Mouse (Mus musculus) liver, embryonic 16.5 days (tissue): ENCODE data around the gene BC025920. TPM values are rescaled to one million over a fixed set of nuclear protein-coding genes. Genes with fewer than 3 reads are reported as not detected.

ENCODE experiments used
- ATAC-seq: fragments of 200-750 bp; cut with Nextera tagmentation; 2 replicates; pipeline ENCODE4 v1.8.0; 2017; ENCODE audit warnings: low read depth, mild to moderate bottlenecking, moderate number of reproducible peaks, moderate library complexity
- H3K27ac ChIP-seq: fragments of 300-500 bp; sonication (generic); 2 replicates; pipeline ENCODE4 v1.5.1; 2014; ENCODE audit warnings: mild to moderate bottlenecking, low read length
- H3K27me3 ChIP-seq: fragments of 300-500 bp; sonication (generic); 2 replicates; pipeline ENCODE4 v1.6.1; 2014; ENCODE audit warnings: low read depth, low read length, mixed read lengths; ENCODE audit not compliant: control insufficient read depth, insufficient read depth
- H3K36me3 ChIP-seq: fragments of 300-500 bp; sonication (generic); 2 replicates; pipeline ENCODE4 v1.6.1; 2014; ENCODE audit warnings: mild to moderate bottlenecking; ENCODE audit not compliant: control insufficient read depth, insufficient read depth
- H3K4me1 ChIP-seq: fragments of 300-500 bp; sonication (generic); 2 replicates; pipeline ENCODE4 v1.6.1; 2014; ENCODE audit warnings: low read depth, low read length, mixed read lengths; ENCODE audit not compliant: control insufficient read depth
- H3K4me2 ChIP-seq: fragments of 300-500 bp; sonication (generic); 2 replicates; pipeline ENCODE4 v1.6.1; 2014; ENCODE audit warnings: low read depth, low read length, mixed read lengths
- H3K4me3 ChIP-seq: fragments of 300-500 bp; sonication (generic); 2 replicates; pipeline ENCODE4 v1.5.1; 2014; ENCODE audit warnings: low read depth, mild to moderate bottlenecking, low read length
- H3K9ac ChIP-seq: fragments of 300-500 bp; sonication (generic); 2 replicates; pipeline ENCODE4 v1.6.1; 2014; ENCODE audit warnings: low read depth, low read length
- H3K9me3 ChIP-seq: fragments of 300-500 bp; sonication (generic); replicated peaks from 2 replicates; pipeline ENCODE4 v1.6.1; 2016; ENCODE audit warnings: low read length; ENCODE audit not compliant: control insufficient read depth
- whole genome bisulfite sequencing: fragments of 180-500 bp; shearing (Covaris S2); extraction: QIAGEN DNeasy Blood & Tissue Kit; methylation state at CpG from one replicate; pipeline ENCODE4 v1.1.7; 2014; ENCODE audit not compliant: insufficient replicate concordance; 5-methylcytosine and 5-hydroxymethylcytosine counted together
- polyA plus RNA-seq: library from polyadenylated mRNA; unstranded; fragments of >200 nt; fragmentation: Nextera tagmentation; extraction: Ambion mirVana; gene quantifications from 2 replicates; pipeline ENCODE4 v1.2.1, GENCODE M21; 2015

BC025920 gene
- polyA plus RNA-seq, result 0.35 and 0.36 TPM in 2 replicates

GRCm38 (mm10) chr10:81605974-81606751 lies at the start of gene BC025920:
BC025920 (plus strand) TSS chr10:81606270.
- H3K36me3 ChIP-seq, result no peaks in the 10 kb centered on the region
- peak within 1 kb of the TSS; percentile 86 for H3K4me2 ChIP-seq
- H3K4me1 ChIP-seq, result peaks cover 37% of the 10 kb centered on the region
- no peaks in the 10 kb centered on the region for H3K9me3 ChIP-seq
- peak within 1 kb of the TSS; percentile 78 for H3K4me3 ChIP-seq
- 2% methylated on average over 39 of the region's 39 CpGs for WGBS
- peak within 1 kb of the TSS; percentile 93 for H3K27ac ChIP-seq
- ATAC-seq, result peak; percentile 93
- H3K9ac ChIP-seq, result peak within 1 kb of the TSS; percentile 72
- H3K27me3 ChIP-seq, result no peaks in the 10 kb centered on the region

DNA sequence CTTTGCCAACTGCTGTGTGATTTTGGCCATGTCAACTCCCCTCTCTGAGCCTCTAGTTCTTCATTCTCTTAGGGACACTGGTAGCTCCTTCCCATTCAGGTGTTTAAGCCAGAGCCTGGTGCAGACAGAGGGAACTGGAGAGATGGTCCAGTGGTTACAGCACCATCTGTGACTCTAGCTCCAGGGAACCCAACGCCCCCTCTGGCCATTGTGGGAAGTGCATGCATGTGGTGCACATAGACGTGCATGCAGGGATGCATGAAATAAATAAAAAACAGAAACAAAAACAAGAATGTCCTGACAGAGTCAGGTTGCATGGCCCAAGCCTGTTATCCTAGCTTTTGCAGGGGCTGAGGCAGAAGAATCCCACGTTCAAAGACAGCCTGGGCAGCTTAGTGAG lies 49.8 kb upstream of the BC025920 start:
- H3K27me3 ChIP-seq, result no peaks in the 10 kb centered on the region
- no peak overlapping the region for H3K27ac ChIP-seq
- no peaks in the 10 kb centered on the region for H3K9me3 ChIP-seq
- H3K9ac ChIP-seq, result no peak overlapping the region
- no peaks in the 10 kb centered on the region for H3K36me3 ChIP-seq
- H3K4me1 ChIP-seq, result peaks cover 25% of the 10 kb centered on the region
- no peak overlapping the region for H3K4me2 ChIP-seq
- WGBS, result 60% methylated on average over 3 of the region's 3 CpGs
- H3K4me3 ChIP-seq, result no peak overlapping the region
- ATAC-seq, result no peak

DNA sequence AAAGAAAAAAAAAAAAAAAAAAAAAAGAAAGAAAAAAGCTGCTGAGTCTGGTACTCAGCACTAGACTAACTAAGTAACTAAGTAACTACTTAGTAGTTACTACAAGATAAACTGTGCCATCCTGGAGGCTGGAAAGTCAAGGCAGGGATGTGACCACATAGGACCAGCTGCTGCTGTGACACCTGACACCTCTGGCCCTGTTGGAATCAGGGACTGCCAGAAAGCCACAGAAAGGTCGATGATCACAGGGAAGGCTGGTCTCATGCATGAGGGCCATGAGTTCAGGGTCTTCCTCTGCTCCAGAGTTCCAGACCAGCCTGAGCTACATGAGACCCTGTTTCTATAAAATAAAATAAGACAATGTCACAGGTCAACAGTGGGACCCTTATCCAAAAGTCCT lies 48.6 kb upstream of the BC025920 start:
- Histone ChIP-seq H3K27ac (no peak overlapping the region), H3K4me1 (peaks cover 27% of the 10 kb centered on the region), H3K4me3 (no peak overlapping the region), H3K27me3 (no peaks in the 10 kb centered on the region), H3K4me2 (no peak overlapping the region), H3K9ac (no peak overlapping the region), H3K36me3 (no peaks in the 10 kb centered on the region), H3K9me3 (no peaks in the 10 kb centered on the region)
- no peak for ATAC-seq
- WGBS, result 56% methylated on average over 1 of the region's 1 CpGs

- Histone ChIP-seq H3K4me3 (peak within 1 kb of the TSS; percentile 79), H3K4me2 (peak within 1 kb of the TSS; percentile 80), H3K4me1 (peaks cover 43% of the 10 kb centered on the region), H3K9me3 (no peaks in the 10 kb centered on the region), H3K36me3 (no peaks in the 10 kb centered on the region; the same call in 1 of the 2 replicates), H3K27ac (peak within 1 kb of the TSS; percentile 87), H3K27me3 (no peaks in the 10 kb centered on the region), H3K9ac (peak within 1 kb of the TSS; percentile 88)
- peak; percentile 76 for ATAC-seq
- WGBS, result 0% methylated on average over 44 of the region's 53 CpGs
These were observed 46.9 kb upstream of the BC025920 start, which contains the start of gene Aes for GRCm38 (mm10) chr10:81559163-81559626. Aes (plus strand) TSS chr10:81559488.

DNA sequence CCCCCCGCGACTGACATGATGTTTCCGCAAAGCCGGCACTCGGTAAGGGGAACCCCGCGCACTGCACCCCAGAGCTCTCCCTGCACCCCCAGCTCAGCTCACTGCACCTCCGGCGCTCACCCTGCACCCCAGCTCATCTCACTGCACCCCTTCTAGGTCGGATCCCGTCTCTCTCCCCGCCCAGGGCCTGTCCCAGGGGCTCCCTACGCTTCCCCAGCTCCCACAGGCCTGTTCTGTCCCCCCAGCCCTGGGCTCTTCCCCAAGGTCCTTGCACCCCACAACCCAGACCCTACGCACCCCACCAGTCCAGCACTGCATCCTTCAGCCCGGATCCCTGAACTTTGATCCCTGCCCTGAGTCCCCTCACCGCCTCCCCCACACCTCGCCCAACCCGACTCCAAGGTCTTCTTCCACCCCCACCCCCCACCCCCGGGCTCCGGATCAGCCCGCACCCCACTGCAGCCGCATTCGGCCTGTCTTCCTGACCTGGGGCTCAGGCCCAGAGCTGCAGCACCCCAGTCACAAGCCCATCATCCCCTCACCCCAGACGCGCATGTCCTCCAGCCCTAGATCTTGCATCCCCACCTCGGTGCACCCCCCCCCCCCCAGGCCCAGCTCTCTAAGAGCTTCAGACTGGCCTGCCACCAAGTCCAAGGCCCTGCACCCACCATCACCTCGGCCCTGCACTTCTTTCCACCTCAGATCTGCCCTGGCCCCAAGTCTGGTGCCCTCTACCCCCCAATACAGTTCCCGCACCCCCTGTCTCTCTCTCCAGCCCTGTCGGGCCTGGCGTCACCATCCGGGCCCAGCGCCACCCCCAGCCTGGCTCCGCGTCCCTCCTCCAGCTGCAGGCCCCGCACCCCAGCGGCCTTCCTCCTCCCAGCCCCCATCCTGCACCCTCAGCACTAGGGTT lies 46.2 kb upstream of the BC025920 start:
- ATAC-seq, result peak; percentile 37
- 1% methylated on average over 35 of the region's 36 CpGs for WGBS

GRCm38 (mm10) chr10:81560719-81561459 lies 45.2 kb upstream of the BC025920 start:
- no peaks in the 10 kb centered on the region for H3K27me3 ChIP-seq
- peak; percentile 20 for ATAC-seq
- H3K4me2 ChIP-seq, result peak overlapping the region; percentile 80
- H3K9ac ChIP-seq, result peak overlapping the region; percentile 88
- peak overlapping the region; percentile 87 for H3K27ac ChIP-seq
- 3% methylated on average over 16 of the region's 16 CpGs for WGBS
- no peaks in the 10 kb centered on the region for H3K9me3 ChIP-seq
- H3K4me3 ChIP-seq, result peak overlapping the region; percentile 79
- peaks cover 10% of the 10 kb centered on the region for H3K36me3 ChIP-seq
- H3K4me1 ChIP-seq, result peaks cover 47% of the 10 kb centered on the region

More for the DNA sequence above, 46.2 kb upstream of the BC025920 start:
- H3K27ac ChIP-seq, result peak overlapping the region; percentile 87
- H3K9me3 ChIP-seq, result no peaks in the 10 kb centered on the region
- H3K36me3 ChIP-seq, result peaks cover 1% of the 10 kb centered on the region
- peak overlapping the region; percentile 80 for H3K4me2 ChIP-seq
- peaks cover 47% of the 10 kb centered on the region for H3K4me1 ChIP-seq
- H3K9ac ChIP-seq, result peak overlapping the region; percentile 88
- no peaks in the 10 kb centered on the region for H3K27me3 ChIP-seq
- H3K4me3 ChIP-seq, result peak overlapping the region; percentile 79

GRCm38 (mm10) chr10:81562411-81562810 lies 43.7 kb upstream of the BC025920 start:
- peaks cover 47% of the 10 kb centered on the region for H3K4me1 ChIP-seq
- H3K9ac ChIP-seq, result no peak overlapping the region
- H3K4me3 ChIP-seq, result no peak overlapping the region
- 61% methylated on average over 6 of the region's 6 CpGs for WGBS
- no peaks in the 10 kb centered on the region for H3K27me3 ChIP-seq
- peaks cover 10% of the 10 kb centered on the region for H3K36me3 ChIP-seq
- H3K27ac ChIP-seq, result no peak overlapping the region
- no peak for ATAC-seq
- H3K4me2 ChIP-seq, result no peak overlapping the region
- H3K9me3 ChIP-seq, result no peaks in the 10 kb centered on the region

- Histone ChIP-seq H3K4me1 (peaks cover 50% of the 10 kb centered on the region), H3K4me2 (no peak overlapping the region), H3K9me3 (no peaks in the 10 kb centered on the region), H3K4me3 (no peak overlapping the region), H3K27ac (no peak overlapping the region), H3K36me3 (peaks cover 10% of the 10 kb centered on the region), H3K27me3 (no peaks in the 10 kb centered on the region), H3K9ac (peak overlapping the region; percentile 46; the same call in 1 of the 2 replicates)
- 30% methylated on average over 6 of the region's 6 CpGs for WGBS
- no peak for ATAC-seq
These were observed 42.6 kb upstream of the BC025920 start for GRCm38 (mm10) chr10:81563481-81563880.
